Mouse (Mus musculus) forebrain, embryonic 12.5 days (tissue): ENCODE results near the gene Tial1. TPM values are rescaled to one million over a fixed set of nuclear protein-coding genes. Genes with fewer than 3 reads are reported as not detected.

Experiments used
- ATAC-seq: fragments of 200-750 bp; cut with Nextera tagmentation; 2 replicates; pipeline ENCODE4 v1.8.0; 2017; ENCODE audit warnings: moderate TSS enrichment; ENCODE audit not compliant: low FRiP score
- H3K27ac ChIP-seq: fragments of 300-500 bp; sonication (generic); 2 replicates; pipeline ENCODE4 v1.5.1; 2016; ENCODE audit warnings: mild to moderate bottlenecking
- H3K27me3 ChIP-seq: fragments of 300-500 bp; sonication (generic); 2 replicates; pipeline ENCODE4 v1.6.1; 2016; ENCODE audit warnings: mild to moderate bottlenecking
- H3K36me3 ChIP-seq: fragments of 300-500 bp; sonication (generic); replicated peaks from 2 replicates; pipeline ENCODE4 v1.6.1; 2016; ENCODE audit warnings: mild to moderate bottlenecking
- H3K4me1 ChIP-seq: fragments of 300-500 bp; sonication (generic); 2 replicates; pipeline ENCODE4 v1.6.1; 2016
- H3K4me2 ChIP-seq: fragments of 300-500 bp; sonication (generic); 2 replicates; pipeline ENCODE4 v1.6.1; 2016; ENCODE audit warnings: mild to moderate bottlenecking, moderate library complexity
- H3K4me3 ChIP-seq: fragments of 300-500 bp; sonication (generic); replicated peaks from 2 replicates; pipeline ENCODE4 v1.5.1; 2016; ENCODE audit warnings: mild to moderate bottlenecking
- H3K9ac ChIP-seq: fragments of 300-500 bp; sonication (generic); 2 replicates; pipeline ENCODE4 v1.6.1; 2016; ENCODE audit warnings: mild to moderate bottlenecking
- H3K9me3 ChIP-seq: fragments of 300-500 bp; sonication (generic); 2 replicates; pipeline ENCODE4 v1.6.1; 2016
- WGBS: fragments of 180-500 bp; shearing (Covaris S2); methylation state at CpG from one replicate; pipeline ENCODE4 v1.1.7; 2016; 5-methylcytosine and 5-hydroxymethylcytosine counted together
- polyA plus RNA-seq: library from polyadenylated mRNA; unstranded; fragments of >200 nt; fragmentation: Nextera tagmentation; extraction: Ambion mirVana; gene quantifications from 2 replicates; pipeline ENCODE4 v1.2.1, GENCODE M21; 2016

Tial1 gene
- polyA plus RNA-seq, 1 experiment from 2014 or later = 39.9 TPM

DNA sequence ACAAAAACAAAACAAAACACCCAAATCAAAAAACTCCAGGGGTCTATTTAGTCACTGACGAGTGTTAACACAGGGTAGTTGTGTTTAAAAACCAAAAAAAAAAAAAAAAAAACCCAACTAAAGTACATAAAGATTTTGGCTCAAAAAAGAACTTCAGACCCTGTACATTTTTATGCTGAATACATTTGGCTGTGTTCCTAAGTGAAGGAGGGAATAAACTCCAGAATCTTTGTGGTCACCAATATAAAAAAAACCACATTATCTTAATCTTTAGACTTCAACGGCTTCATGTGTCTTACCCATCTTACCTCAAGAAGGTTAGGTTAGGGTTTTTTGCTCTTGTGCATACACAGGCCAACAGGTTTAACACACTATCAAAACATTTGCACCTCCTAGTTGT lies 20.9 kb downstream of the Tial1 start:
- WGBS = 90% methylated on average over 2 of the region's 2 CpGs
- Histone ChIP-seq H3K27ac (no peak overlapping the region), H3K9ac (no peak overlapping the region), H3K36me3 (peaks cover 46% of the 10 kb centered on the region), H3K9me3 (no peaks in the 10 kb centered on the region), H3K27me3 (no peaks in the 10 kb centered on the region), H3K4me3 (no peak overlapping the region), H3K4me1 (no peaks in the 10 kb centered on the region), H3K4me2 (no peak overlapping the region)
- no peak for ATAC-seq

DNA sequence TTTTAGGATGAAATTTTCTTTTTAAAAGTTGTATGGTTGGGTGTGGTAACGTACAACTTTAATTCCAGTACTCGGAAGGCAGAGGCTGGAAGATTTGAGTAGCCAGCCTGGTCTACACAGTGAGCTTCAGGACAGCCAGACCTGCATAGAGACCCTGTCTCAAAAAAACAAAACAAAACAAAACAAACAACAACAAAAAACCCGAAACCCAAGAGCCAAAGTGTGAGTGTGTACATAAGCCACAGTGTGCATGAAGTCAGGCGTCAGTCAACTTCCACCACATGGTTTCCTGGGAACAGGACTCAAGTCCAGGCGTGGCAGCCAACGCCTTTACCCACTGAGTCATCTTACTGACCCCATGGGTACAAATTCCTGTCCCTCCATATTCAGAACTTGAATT lies 22.3 kb downstream of the Tial1 start:
- no peak overlapping the region for H3K4me3 ChIP-seq
- H3K27ac ChIP-seq = no peak overlapping the region
- no peak for ATAC-seq
- H3K27me3 ChIP-seq = no peaks in the 10 kb centered on the region
- H3K36me3 ChIP-seq = peaks cover 34% of the 10 kb centered on the region
- WGBS = 94% methylated on average over 6 of the region's 6 CpGs
- no peaks in the 10 kb centered on the region for H3K4me1 ChIP-seq
- no peak overlapping the region for H3K9ac ChIP-seq
- no peaks in the 10 kb centered on the region for H3K9me3 ChIP-seq
- no peak overlapping the region for H3K4me2 ChIP-seq

DNA sequence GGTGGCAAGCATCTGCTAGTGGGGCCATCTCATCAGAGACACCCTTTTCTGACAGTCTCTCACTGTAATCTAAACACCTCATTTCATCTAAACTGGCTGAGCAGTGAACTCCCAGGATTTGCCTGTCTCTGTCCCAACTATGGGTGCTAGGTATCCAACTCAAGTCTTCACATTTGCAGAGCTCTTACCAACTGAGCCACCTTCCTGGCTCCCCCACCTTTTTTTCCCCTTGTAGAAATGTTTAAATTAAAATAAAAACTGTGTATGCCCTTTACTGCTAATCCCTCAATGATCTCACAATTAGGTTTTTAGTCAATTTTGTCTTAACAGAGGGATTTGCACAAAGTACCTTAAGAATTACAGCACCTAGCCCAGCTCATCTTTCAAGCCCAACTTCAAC lies 23.4 kb downstream of the Tial1 start:
- H3K4me2 ChIP-seq = no peak overlapping the region
- no peak for ATAC-seq

DNA sequence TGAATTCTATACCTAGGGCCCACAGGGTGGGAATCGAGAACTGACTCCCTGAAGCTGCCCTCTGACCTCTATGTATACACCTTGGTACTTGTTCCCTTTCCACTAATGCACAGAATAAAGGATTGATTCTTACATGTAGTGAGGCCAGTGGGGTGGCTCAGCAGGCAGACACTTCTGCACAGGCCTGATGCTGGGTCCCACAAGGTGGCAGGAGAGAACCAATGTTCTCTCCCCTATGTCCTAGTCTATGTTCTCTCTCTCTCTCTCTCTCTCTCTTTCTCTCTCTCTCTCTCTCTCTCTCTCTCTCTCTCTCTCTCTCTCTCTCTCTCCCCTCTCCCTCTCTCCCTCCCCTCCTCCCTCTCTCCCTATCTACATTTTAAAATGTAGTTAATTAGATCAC lies 28.3 kb downstream of the Tial1 start:
- Histone ChIP-seq H3K36me3 (no peaks in the 10 kb centered on the region), H3K9ac (no peak overlapping the region), H3K27ac (no peak overlapping the region), H3K9me3 (no peaks in the 10 kb centered on the region), H3K27me3 (no peaks in the 10 kb centered on the region), H3K4me2 (no peak overlapping the region), H3K4me3 (no peak overlapping the region), H3K4me1 (0 out of 2 replicates have a peak, but pooled peaks cover 3% of the 10 kb centered on the region)
- no peak for ATAC-seq
- 83% methylated on average over 1 of the region's 1 CpGs for WGBS

More for the DNA sequence above, 23.4 kb downstream of the Tial1 start:
- Histone ChIP-seq H3K27ac (no peak overlapping the region), H3K9me3 (no peaks in the 10 kb centered on the region), H3K4me3 (no peak overlapping the region), H3K9ac (no peak overlapping the region), H3K27me3 (no peaks in the 10 kb centered on the region), H3K36me3 (peaks cover 24% of the 10 kb centered on the region), H3K4me1 (no peaks in the 10 kb centered on the region)

DNA sequence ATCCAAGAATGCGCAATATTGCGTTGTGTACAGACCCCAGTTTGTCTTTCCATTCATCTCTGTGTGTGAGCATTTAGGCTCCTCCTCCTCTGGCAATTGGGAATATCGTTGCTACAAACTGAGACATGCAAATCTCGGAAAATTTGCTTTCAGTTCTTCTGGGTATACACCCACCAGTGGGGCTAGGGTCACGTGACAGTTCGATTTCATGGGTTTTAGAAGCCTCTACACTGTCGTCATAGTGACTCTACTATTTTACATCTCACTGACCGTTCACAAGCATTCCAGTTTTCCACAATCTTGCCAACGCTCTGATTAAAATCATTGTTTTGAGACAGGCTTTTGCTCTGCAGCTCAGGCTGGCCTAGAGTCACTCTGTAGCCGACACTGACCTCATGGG lies 28.9 kb downstream of the Tial1 start:
- H3K4me3 ChIP-seq = no peak overlapping the region
- no peaks in the 10 kb centered on the region for H3K36me3 ChIP-seq
- no peak overlapping the region for H3K27ac ChIP-seq
- H3K9me3 ChIP-seq = no peaks in the 10 kb centered on the region
- 0 out of 2 replicates have a peak, but pooled peaks cover 3% of the 10 kb centered on the region for H3K4me1 ChIP-seq
- WGBS = 77% methylated on average over 10 of the region's 10 CpGs
- H3K4me2 ChIP-seq = no peak overlapping the region
- H3K27me3 ChIP-seq = no peaks in the 10 kb centered on the region
- no peak overlapping the region for H3K9ac ChIP-seq
- ATAC-seq = no peak

DNA sequence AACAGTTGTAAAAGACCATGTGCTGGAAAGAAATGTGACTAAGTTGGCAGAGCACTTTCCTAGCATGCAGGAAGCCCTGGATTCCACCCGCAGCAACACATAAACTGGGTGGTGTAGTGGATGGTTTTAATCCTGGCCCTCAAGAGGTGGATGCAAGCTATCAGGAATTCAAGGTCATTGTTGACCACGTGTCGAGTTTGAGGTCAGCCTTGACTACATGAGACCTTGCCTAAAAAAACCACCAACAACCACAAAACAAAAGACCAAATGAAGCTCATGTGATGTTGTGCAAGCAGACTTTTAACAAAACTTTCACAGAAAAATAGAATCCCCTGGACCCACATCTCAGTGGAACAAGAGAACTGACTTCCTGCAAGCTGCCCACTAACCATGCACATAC lies 39.0 kb downstream of the Tial1 start:
- Histone ChIP-seq H3K27me3 (peaks cover 40% of the 10 kb centered on the region), H3K27ac (no peak overlapping the region)
- 72% methylated on average over 3 of the region's 3 CpGs for WGBS

DNA sequence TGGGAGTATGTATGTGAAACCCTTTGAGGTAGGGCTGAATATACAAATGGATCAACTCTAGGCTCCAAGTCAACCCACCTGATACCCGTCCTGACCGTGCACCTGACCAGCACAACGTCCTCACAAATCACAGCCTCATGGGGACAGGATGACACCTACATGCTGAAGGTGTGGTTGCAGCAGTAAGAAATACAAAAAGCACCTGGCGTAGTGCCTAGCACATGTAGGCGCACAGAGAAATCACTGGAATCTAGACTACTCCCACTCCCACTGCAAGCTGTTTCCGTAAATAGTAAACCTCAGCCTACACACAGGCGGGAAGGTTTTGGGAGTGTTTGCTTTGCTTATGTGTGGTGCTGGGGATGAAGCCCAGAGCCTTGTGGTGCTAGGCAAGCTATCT lies 39.8 kb downstream of the Tial1 start:
- Histone ChIP-seq H3K4me1 (peaks cover 18% of the 10 kb centered on the region), H3K9me3 (no peaks in the 10 kb centered on the region), H3K27ac (no peak overlapping the region), H3K27me3 (peaks cover 48% of the 10 kb centered on the region), H3K36me3 (no peaks in the 10 kb centered on the region), H3K4me3 (no peak overlapping the region), H3K4me2 (no peak overlapping the region), H3K9ac (no peak overlapping the region)
- no peak for ATAC-seq
- WGBS = 86% methylated on average over 7 of the region's 7 CpGs

More for the DNA sequence above, 39.0 kb downstream of the Tial1 start:
- Histone ChIP-seq H3K9me3 (no peaks in the 10 kb centered on the region), H3K4me1 (peaks cover 12% of the 10 kb centered on the region), H3K36me3 (no peaks in the 10 kb centered on the region), H3K9ac (no peak overlapping the region), H3K4me3 (no peak overlapping the region), H3K4me2 (no peak overlapping the region)
- ATAC-seq = no peak

DNA sequence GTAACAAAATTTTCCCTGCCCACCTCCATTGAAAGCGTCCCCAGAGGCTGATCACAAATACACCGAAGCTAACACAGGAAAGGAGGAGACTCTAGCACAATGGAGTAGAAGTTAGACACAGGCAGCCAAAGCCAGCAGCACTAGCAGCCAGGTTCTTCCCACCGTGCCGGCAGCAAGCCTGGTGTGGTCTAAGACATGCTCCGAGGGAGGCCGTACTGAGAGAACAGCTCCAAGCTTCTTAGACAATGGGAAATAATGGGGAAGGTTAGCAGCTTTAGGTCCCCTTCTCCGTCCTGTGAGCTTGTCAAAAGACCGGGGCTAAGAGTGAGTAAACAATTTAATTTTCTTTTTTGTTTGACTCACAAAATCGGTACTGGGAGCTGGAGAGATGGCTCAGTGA lies 41.8 kb downstream of the Tial1 start:
- ATAC-seq = no peak
- no peak overlapping the region for H3K27ac ChIP-seq
- peaks cover 18% of the 10 kb centered on the region for H3K4me1 ChIP-seq
- H3K4me3 ChIP-seq = no peak overlapping the region
- no peaks in the 10 kb centered on the region for H3K36me3 ChIP-seq
- H3K9me3 ChIP-seq = no peaks in the 10 kb centered on the region
- WGBS = 4% methylated on average over 9 of the region's 9 CpGs
- H3K4me2 ChIP-seq = no peak overlapping the region
- peaks cover 68% of the 10 kb centered on the region for H3K27me3 ChIP-seq
- H3K9ac ChIP-seq = no peak overlapping the region

DNA sequence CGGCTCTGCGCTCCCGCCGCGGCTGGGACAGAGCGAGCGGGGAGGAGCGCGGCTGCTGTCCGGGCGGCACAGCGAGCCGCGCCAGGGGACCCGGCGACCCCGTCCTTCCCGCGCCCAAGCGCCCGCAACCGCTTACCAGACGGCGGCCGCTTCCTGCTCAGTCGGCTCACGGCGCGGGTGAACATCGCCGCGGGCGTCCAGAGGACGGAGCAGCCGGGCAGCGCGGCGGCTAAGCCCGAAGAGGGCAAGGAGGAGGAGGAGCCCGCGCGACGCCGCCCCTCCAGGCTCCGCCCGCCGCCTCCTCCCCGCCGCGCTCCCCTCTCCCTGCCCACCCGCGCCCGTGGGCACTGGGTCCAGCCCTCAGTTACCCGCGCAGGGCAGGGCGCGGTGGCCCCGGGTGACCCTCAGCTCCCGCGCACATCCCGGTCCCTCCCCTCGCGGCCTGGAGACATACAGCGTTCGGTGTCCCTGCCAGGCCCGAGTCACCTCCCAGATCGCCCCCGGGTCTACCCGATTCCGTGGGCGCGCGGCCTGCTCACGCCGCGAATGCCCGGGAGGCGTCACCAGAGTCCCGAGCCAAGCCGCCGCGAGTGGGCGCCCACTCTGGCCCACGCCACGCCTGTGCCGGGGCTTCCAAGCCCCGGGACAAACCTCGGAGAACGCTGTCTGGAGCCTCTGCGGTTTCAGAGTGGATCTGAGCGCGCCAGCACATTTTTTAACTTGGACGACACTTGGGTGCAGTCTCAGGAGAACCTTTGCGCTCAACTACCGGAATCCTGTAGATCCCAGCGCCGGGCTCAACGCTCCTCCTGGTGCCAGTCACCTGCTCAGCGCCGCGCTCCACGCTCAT lies 43.4 kb downstream of the Tial1 start, which contains the start of gene Rgs10:
Rgs10 (minus strand) TSS at position 829 of the 850 bp plus-strand sequence.
- Histone ChIP-seq H3K36me3 (no peaks in the 10 kb centered on the region), H3K27me3 (peaks cover 76% of the 10 kb centered on the region), H3K4me3 (peak within 1 kb of the TSS; percentile 72), H3K4me1 (peaks cover 18% of the 10 kb centered on the region), H3K4me2 (peak within 1 kb of the TSS; percentile 90), H3K27ac (no peak within 1 kb of the TSS), H3K9ac (peak within 1 kb of the TSS; percentile 66), H3K9me3 (no peaks in the 10 kb centered on the region)
- under 1% methylated on average over 79 of the region's 102 CpGs for WGBS
- peak; percentile 88 for ATAC-seq

DNA sequence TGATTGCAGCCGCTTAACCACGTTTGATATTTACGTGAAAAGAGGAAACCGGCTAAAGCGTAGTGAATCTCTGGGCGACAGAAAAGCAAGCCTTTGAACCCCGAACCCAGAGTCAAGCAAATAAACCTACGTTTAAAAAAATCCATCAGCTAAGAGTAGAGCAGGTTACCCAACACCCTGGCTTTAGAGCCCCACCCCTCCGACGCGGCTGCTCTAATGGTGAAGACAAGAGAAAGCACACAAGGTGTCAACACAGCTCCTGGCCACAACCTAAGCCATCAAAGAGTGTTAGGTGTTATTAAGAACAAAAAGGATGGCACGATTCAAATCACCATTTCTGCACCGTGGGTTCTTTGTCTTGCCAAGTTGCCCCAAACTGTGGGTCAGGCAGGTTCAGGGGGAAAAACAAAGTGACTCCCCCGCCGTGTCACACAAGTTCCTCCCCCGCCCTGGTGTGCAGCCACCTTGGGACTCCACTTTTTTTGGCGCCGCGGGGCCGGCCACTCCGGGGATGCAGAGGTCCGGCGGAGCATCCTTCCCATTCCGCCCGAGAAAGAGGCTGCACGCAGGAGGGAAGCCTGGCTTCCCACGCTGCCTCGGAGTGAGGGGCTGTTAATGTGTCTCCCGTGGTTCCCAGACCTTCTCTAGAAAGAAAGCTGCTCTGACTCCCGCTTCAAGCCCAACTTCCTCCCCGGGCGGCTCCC lies 44.1 kb downstream of the Tial1 start:
- Histone ChIP-seq H3K4me1 (peaks cover 18% of the 10 kb centered on the region), H3K27ac (no peak overlapping the region), H3K27me3 (peaks cover 73% of the 10 kb centered on the region), H3K9me3 (no peaks in the 10 kb centered on the region), H3K36me3 (no peaks in the 10 kb centered on the region), H3K9ac (peak overlapping the region; percentile 66), H3K4me2 (peak overlapping the region; percentile 90), H3K4me3 (peak overlapping the region; percentile 72)
- 3% methylated on average over 32 of the region's 32 CpGs for WGBS
- ATAC-seq = 0 out of 2 replicates have a peak, but pooled peaks have one; percentile 11

DNA sequence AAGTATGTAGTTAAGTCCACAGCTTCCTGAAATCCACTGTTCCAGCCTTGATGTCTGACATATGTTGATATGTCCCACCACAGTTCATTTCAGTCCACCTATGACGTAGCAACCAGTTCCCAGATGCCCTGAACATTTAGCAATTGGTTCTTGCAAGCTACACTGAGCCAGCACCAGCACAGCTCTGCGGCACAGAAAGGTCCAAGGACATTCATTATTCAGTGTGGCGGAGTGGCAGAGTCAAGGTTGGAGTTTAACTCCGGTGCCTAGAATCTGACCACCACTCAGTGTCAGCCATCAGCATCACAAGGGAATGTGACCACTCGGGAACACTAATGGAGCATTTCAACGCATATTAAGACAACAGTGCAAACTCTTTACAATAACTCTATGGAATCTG lies 44.9 kb downstream of the Tial1 start:
- Histone ChIP-seq H3K4me3 (peak overlapping the region; percentile 72; the same call in 1 of the 2 replicates), H3K9ac (no peak overlapping the region), H3K9me3 (no peaks in the 10 kb centered on the region), H3K27me3 (peaks cover 73% of the 10 kb centered on the region), H3K4me1 (peaks cover 18% of the 10 kb centered on the region), H3K36me3 (no peaks in the 10 kb centered on the region), H3K27ac (no peak overlapping the region), H3K4me2 (peak overlapping the region; percentile 90)
- no peak for ATAC-seq
- WGBS = 63% methylated on average over 6 of the region's 6 CpGs

DNA sequence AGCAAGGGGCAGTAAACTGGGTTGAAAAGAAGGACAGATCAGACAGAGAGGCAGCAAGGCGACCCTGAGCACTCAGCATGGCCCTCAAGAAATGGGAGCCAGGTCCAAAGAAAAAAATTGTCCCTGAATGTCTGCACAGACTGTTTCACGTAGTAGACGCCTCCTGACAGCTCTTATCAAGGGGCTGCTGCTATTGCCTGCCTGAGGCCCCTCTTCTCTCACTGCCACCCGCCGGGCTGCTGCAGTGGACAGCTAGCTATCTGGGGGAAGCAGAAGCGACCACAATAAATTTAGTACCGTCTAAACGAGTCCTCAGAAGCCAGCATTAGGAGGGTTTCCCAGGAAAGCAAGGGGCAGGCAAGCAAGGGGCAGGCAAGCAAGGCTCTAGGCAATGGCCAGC lies 47.1 kb downstream of the Tial1 start:
- H3K27me3 ChIP-seq = peaks cover 55% of the 10 kb centered on the region

More for the DNA sequence above, 47.1 kb downstream of the Tial1 start:
- no peak overlapping the region for H3K4me2 ChIP-seq
- H3K9me3 ChIP-seq = no peaks in the 10 kb centered on the region
- peaks cover 18% of the 10 kb centered on the region for H3K4me1 ChIP-seq
- no peak overlapping the region for H3K27ac ChIP-seq
- ATAC-seq = no peak
- H3K9ac ChIP-seq = no peak overlapping the region
- 61% methylated on average over 8 of the region's 8 CpGs for WGBS
- no peak overlapping the region for H3K4me3 ChIP-seq
- H3K36me3 ChIP-seq = no peaks in the 10 kb centered on the region
